Mouse (Mus musculus) megakaryocyte, adult 5-6 weeks (primary cell): ENCODE results near the gene Olfr980. TPM values are rescaled to one million over a fixed set of nuclear protein-coding genes. Genes with fewer than 3 reads are reported as not detected.
"Not testable (repeated sequence)": the region's sequence is repeated elsewhere in the genome, so short reads cannot be mapped to it uniquely, and the experiment has no call there.

ENCODE experiments used
- ATAC-seq: 2 replicates; pipeline ENCODE4 v1.8.0; 2016; ENCODE audit warnings: mild to moderate bottlenecking, inconsistent platforms; ENCODE audit not compliant: poor library complexity, severe bottlenecking
- total RNA-seq, 2 experiments: library from RNA; stranded (forward) in 1 of 2; stranded (reverse) in 1 of 2; fragments of 153-499, 151-499 nt in 1 of 2; fragments of 221-1000, 200-1000 nt in 1 of 2; gene quantifications; 2 replicates each; pipeline versions ENCODE4 v1.2.3 to v1.2.4; 2015 to 2017

The Olfr980 gene
- total RNA-seq (2015) (not detected in 2 replicates), total RNA-seq (2017) (not detected in 2 replicates)

GRCm38 (mm10) chr9:40009482-40009881 lies at the start of gene Olfr980:
Olfr980 (minus strand) TSS chr9:40009582.
- ATAC-seq: no peak

GRCm38 (mm10) chr9:40050138-40050537 lies 40.8 kb upstream of the Olfr980 start:
- ATAC-seq: no peak

DNA sequence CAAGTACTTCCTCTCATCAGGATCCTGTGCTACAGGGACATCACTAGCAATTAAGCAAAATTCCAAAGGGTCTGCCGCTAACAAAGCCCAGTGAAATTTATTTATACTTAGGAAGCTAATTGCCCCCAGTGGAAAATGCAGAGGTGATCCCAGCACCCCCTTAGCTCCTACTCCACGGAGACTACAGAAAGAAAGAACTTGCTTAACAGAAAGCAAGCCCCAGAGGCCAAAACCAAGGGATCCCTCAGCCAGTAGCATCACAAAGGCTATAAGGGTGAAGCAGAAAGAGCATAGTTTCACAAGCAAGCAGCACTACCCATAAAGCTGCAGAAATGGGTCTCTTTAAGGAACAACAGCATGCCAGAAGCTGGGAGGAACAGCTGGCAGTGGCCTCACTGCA lies 11.8 kb upstream of the Olfr980 start, which contains the start of gene Olfr981:
Gene Olfr981 (plus strand): TSS at position 301 of the 400 bp plus-strand sequence.
- ATAC-seq: no peak

DNA sequence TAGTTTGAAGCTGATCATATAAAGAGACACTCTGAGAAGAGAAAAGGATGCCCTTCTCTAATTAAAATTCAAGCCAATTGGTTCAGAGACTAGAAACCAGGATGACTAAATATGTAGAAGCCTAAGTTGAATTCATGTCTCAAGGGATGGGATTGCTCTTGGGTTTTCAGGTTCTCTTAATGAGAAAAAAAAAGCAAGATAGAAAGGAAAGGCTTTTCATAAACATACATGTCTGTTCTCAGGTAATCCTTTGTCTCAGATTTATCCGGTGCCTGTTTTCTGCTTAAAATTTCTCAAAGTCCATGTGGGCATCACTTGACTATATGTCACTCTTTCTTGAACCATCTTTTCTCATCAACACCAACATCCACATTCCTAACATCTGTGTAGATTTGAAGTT lies 6.0 kb downstream of the Olfr980 start, which contains the start of gene Olfr979:
Gene Olfr979 (minus strand): TSS at position 101 of the 400 bp plus-strand sequence.
- ATAC-seq: no peak

GRCm38 (mm10) chr9:39991813-39992212 lies 17.6 kb downstream of the Olfr980 start, which contains the start of gene Olfr978:
Olfr978 (plus strand) TSS chr9:39992113.
- ATAC-seq: no peak

GRCm38 (mm10) chr9:39976581-39977145 lies 32.7 kb downstream of the Olfr980 start:
- ATAC-seq: not testable (repeated sequence)

GRCm38 (mm10) chr9:39961033-39961432 lies 48.3 kb downstream of the Olfr980 start, which contains the start of gene Olfr976:
Olfr976 (minus strand) TSS chr9:39961133.
- ATAC-seq: not testable (repeated sequence)

Other genes starting within 250 kb of the Olfr980 start
- gene Olfr968, start 226.3 kb downstream of the Olfr980 start, total RNA-seq (2015): not detected in 2 replicates
- not detected in 2 replicates for gene Olfr968, start 226.3 kb downstream of the Olfr980 start, total RNA-seq (2017)
- gene Olfr969, start 218.6 kb downstream of the Olfr980 start, total RNA-seq (2015): not detected in 2 replicates
- not detected in 2 replicates for gene Olfr969, start 218.6 kb downstream of the Olfr980 start, total RNA-seq (2017)
- gene Olfr970, start 200.7 kb downstream of the Olfr980 start, total RNA-seq (2015): not detected in 2 replicates
- not detected in 2 replicates for gene Olfr970, start 200.7 kb downstream of the Olfr980 start, total RNA-seq (2017)
- gene Olfr971, start 172.7 kb downstream of the Olfr980 start, total RNA-seq (2015): not detected in 2 replicates
- not detected in 2 replicates for gene Olfr971, start 172.7 kb downstream of the Olfr980 start, total RNA-seq (2017)
- not detected in 2 replicates for gene Olfr972, start 143.2 kb downstream of the Olfr980 start, total RNA-seq (2015)
- not detected in 2 replicates for gene Olfr972, start 143.2 kb downstream of the Olfr980 start, total RNA-seq (2017)
- not detected in 2 replicates for gene Olfr229, start 102.2 kb downstream of the Olfr980 start, total RNA-seq (2015)
- gene Olfr229, start 102.2 kb downstream of the Olfr980 start, total RNA-seq (2017): not detected in 2 replicates
- gene Olfr974, start 72.1 kb downstream of the Olfr980 start, total RNA-seq (2015): not detected in 2 replicates
- gene Olfr974, start 72.1 kb downstream of the Olfr980 start, total RNA-seq (2017): not detected in 2 replicates
- not detected in 2 replicates for gene Olfr975, start 57.5 kb downstream of the Olfr980 start, total RNA-seq (2015)
- not detected in 2 replicates for gene Olfr975, start 57.5 kb downstream of the Olfr980 start, total RNA-seq (2017)
- gene Olfr976, start 48.4 kb downstream of the Olfr980 start, total RNA-seq (2015): not detected in 2 replicates
- not detected in 2 replicates for gene Olfr976, start 48.4 kb downstream of the Olfr980 start, total RNA-seq (2017)
- not detected in 2 replicates for gene Olfr978, start 17.5 kb downstream of the Olfr980 start, total RNA-seq (2015)
- not detected in 2 replicates for gene Olfr978, start 17.5 kb downstream of the Olfr980 start, total RNA-seq (2017)
- not detected in 2 replicates for gene Olfr979, start 6.1 kb downstream of the Olfr980 start, total RNA-seq (2015)
- not detected in 2 replicates for gene Olfr979, start 6.1 kb downstream of the Olfr980 start, total RNA-seq (2017)
- gene Olfr981, start 11.9 kb upstream of the Olfr980 start, total RNA-seq (2015): not detected in 2 replicates
- not detected in 2 replicates for gene Olfr981, start 11.9 kb upstream of the Olfr980 start, total RNA-seq (2017)
- gene Olfr982, start 64.2 kb upstream of the Olfr980 start, total RNA-seq (2015): not detected in 2 replicates
- not detected in 2 replicates for gene Olfr982, start 64.2 kb upstream of the Olfr980 start, total RNA-seq (2017)
- gene Olfr983, start 84.0 kb upstream of the Olfr980 start, total RNA-seq (2015): not detected in 2 replicates
- not detected in 2 replicates for gene Olfr983, start 84.0 kb upstream of the Olfr980 start, total RNA-seq (2017)
- not detected in 2 replicates for gene Olfr984, start 104.6 kb upstream of the Olfr980 start, total RNA-seq (2015)
- gene Olfr984, start 104.6 kb upstream of the Olfr980 start, total RNA-seq (2017): 0.04 TPM in 1 of 2 replicates, not detected in the other
- not detected in 2 replicates for gene Olfr985, start 120.6 kb upstream of the Olfr980 start, total RNA-seq (2015)
- gene Olfr985, start 120.6 kb upstream of the Olfr980 start, total RNA-seq (2017): not detected in 2 replicates
- gene Tmem225, start 138.5 kb upstream of the Olfr980 start, total RNA-seq (2015): not detected in 2 replicates
- not detected in 2 replicates for gene Tmem225, start 138.5 kb upstream of the Olfr980 start, total RNA-seq (2017)
- not detected in 2 replicates for gene Olfr986, start 171.3 kb upstream of the Olfr980 start, total RNA-seq (2015)
- gene Olfr986, start 171.3 kb upstream of the Olfr980 start, total RNA-seq (2017): not detected in 2 replicates
- gene Zfp202, start 182.7 kb upstream of the Olfr980 start, total RNA-seq (2015): 1.9 and 2.0 TPM in 2 replicates
- gene Zfp202, start 182.7 kb upstream of the Olfr980 start, total RNA-seq (2017): 1.4 and 1.6 TPM in 2 replicates